Mouse (Mus musculus) lung, adult 18-20 months (tissue): ENCODE data around the gene Plin5.

Experiments
- DNase-seq, 2 experiments: peaks; one replicate each; pipeline ENCODE4 v3.0.0; 2022; ENCODE audit warnings: mixed read lengths in 2 of 2

The Plin5 gene

GRCm38 (mm10) chr17:56132661-56133060 lies 15.3 kb upstream of the Plin5 start:
- DNase-seq, result peak; percentile 63 to 72

GRCm38 (mm10) chr17:56131814-56132213 lies 14.4 kb upstream of the Plin5 start:
- DNase-seq, result peak; percentile 50 to 67

DNA sequence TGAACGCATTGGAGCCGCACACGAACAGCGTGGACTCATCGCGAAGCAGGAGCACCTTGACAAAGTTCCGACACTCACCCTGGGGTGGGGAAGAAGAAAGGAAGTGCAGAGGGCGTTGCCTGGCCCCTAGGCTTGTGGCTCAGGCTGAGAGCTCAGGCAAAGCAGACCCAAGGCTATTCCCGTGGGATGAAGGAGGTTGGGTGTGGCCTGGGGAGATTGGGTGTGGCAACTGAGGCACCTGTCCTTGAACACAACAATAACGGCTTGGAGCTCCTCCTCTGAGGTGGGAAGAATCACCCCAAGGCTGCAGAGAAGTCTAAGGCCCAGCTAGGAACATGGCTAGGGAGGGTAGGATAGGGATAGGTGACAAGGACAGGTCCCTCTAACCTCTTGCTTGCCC lies 13.7 kb upstream of the Plin5 start:
- DNase-seq, result no peak

GRCm38 (mm10) chr17:56128246-56128645 lies 10.8 kb upstream of the Plin5 start:
- no peak for DNase-seq

DNA sequence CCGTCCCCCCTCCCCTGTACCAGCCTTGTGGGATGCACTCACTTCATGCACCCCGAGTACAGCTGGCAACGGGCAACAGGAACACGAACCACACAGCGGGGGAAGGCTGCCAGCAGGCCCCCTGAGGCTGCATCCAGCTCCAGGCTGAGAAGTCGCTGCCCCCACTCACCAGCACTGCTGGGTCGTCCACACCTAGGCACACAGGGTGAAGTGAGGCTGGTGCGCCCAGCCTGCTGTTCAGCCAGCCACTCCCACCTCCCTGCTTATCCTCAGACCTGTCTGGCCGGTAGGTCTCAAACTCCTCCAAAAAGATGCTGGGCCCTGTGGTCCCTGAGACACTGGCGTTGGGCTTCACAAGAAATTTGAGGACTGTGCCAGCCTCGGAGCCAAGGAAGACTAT lies 8.8 kb upstream of the Plin5 start:
- no peak for DNase-seq

- DNase-seq, result no peak
Observed at GRCm38 (mm10) chr17:56125276-56125630, 7.9 kb upstream of the Plin5 start.

DNA sequence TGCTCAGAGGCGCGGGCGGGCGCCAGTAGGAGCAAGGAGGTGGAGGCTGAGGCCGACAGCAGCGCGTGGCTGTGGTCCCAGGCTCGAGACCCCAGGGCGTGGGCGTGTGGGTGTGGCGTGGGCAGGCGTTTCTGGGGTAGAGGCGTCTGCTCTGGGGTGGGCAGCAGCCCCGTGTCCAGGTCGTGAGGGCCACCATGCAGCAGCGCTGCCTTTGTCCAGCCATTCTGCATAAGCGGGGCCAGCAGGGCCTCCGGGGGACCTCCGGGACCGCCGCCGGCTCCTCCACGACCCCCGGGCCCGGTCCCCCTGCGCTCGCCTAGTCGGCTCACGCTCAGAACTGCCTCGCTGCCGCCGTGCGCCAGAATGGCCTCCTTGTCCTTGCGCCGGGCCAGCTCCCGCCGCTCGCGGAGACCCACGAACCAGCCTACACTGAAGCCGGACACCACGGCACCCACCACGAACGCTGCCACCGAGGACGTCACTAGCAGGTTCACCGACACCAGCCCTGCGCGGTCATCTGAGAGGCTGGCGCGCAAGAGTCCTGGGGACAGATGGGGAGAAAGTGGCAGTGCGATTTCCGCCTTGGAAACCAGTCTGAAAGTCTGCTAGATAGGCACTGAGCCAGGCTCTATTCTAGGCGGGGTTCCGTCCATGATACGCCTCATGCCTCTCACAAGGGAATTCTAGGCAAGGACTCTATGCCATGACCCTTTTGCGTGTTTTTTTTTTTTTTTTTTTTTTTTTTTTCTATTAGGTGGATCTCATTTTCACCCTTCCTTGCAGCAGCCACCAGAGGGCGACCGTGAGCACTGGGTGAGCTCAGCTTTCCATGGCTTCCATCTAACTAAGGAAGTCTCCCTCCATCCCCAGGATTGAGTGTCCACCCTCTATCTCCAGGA lies 7.2 kb upstream of the Plin5 start:
- DNase-seq, result peak; percentile 40 to 44

DNA sequence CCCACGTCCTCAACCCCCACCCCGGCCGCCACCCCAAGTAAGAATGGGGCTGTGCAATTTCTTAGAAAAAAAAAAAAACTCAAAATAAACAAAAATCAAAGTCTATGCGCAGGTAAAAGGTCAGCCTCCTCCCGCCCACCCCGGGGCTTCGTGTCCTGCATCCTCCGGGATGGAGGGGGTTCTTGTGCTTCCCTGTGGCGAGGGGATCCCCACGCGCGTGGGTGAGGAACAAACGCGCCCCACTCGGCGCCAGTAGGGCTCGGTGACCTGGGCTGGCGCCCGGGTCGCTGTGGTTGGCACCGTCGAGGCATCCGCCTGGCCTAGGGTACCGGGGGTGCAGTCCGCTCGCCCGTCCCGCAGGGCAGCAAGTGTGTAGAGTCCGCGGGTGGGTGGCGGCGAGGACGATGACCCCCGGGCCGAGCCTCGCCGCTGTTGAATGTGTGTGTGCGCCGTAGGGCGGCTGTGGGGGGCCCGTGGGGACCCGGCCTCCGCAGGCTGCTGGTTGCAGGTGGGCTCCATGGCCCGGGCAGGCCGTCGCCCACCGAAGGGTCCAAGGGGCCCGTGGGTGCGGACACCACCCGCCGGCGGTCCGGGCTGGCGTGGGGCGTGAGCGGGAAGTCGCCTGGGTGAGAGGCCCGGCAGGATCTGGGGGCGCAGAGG lies 6.4 kb upstream of the Plin5 start:
- no peak for DNase-seq

- no peak for DNase-seq
Observed at GRCm38 (mm10) chr17:56123161-56123560, 5.8 kb upstream of the Plin5 start.

- peak; percentile 66 to 69 for DNase-seq
Observed at GRCm38 (mm10) chr17:56121826-56122225, 4.4 kb upstream of the Plin5 start, which contains the start of gene Lrg1. Lrg1 (minus strand) TSS chr17:56122001.

GRCm38 (mm10) chr17:56119981-56120880 lies 2.8 kb upstream of the Plin5 start:
- DNase-seq, result peak; percentile 59 to 73

DNA sequence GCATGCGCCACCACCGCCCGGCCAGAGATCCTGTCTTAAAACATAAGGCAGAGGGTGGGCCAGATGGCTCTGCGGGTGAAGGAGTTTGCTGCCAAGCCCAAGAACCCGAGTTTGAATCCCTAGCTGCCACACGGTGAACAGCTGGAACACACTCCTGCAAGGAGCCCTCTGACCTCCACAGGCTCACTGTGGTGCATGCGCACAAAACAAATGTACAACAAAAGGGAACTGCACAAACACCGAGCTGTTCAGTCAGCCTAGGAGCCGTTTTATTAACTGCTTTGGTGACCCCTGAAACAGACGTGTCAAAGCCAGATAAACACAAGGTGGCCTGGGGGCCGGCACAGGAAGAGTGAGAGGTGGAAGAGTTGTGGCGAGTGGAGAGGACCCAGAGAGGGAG lies 2.0 kb upstream of the Plin5 start:
- no peak for DNase-seq

- no peak for DNase-seq
Observed at GRCm38 (mm10) chr17:56116193-56116592, 1.2 kb downstream of the Plin5 start.

DNA sequence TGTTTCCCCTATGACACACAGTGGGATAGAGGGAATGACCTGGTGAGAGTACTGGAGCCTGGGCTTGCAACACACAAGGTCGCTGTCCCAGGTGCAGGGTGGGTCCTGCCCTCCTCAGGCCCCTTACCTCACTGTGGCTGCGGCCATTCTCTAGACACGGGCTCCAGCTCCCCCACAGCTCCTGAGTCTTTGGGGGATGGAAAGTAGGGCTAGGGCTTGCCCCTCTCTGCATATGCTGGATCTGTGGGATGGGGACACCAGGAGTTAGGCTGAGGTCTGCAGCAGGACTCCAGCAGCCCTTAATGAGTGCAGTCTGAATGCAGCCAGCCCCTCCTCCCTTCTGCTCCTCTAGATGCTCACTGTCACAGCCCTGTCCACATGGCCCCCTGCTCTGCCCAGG lies 4.7 kb downstream of the Plin5 start:
- no peak for DNase-seq

- peak; percentile 34 to 69 for DNase-seq
Observed at GRCm38 (mm10) chr17:56111864-56112263, 5.5 kb downstream of the Plin5 start.

GRCm38 (mm10) chr17:56111021-56111420 lies 6.4 kb downstream of the Plin5 start:
- DNase-seq, result no peak

DNA sequence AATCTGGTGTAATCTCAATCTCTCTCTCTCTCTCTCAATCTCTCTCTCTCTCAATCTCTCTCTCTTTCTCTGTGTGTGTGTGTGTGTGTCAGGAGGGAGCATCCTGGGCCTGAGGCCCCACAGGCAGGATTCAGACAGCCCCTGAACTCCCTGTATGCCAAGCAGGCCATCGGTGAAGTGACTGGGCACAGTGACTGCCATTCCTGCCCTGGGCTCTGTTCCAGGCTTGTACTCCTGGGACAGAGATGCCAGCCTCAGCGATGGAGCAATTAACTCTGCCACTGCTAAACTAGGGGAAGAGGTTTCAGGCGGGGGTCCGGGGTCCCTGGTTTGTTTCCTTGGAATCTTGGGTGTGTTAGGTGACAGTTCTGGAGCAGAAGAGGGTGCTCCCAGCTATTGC lies 6.8 kb downstream of the Plin5 start:
- no peak for DNase-seq

- DNase-seq, result no peak
Observed at GRCm38 (mm10) chr17:56109219-56110051, 8.0 kb downstream of the Plin5 start, which contains the start of gene Plin4. Plin4 (minus strand) TSS chr17:56109803.

DNA sequence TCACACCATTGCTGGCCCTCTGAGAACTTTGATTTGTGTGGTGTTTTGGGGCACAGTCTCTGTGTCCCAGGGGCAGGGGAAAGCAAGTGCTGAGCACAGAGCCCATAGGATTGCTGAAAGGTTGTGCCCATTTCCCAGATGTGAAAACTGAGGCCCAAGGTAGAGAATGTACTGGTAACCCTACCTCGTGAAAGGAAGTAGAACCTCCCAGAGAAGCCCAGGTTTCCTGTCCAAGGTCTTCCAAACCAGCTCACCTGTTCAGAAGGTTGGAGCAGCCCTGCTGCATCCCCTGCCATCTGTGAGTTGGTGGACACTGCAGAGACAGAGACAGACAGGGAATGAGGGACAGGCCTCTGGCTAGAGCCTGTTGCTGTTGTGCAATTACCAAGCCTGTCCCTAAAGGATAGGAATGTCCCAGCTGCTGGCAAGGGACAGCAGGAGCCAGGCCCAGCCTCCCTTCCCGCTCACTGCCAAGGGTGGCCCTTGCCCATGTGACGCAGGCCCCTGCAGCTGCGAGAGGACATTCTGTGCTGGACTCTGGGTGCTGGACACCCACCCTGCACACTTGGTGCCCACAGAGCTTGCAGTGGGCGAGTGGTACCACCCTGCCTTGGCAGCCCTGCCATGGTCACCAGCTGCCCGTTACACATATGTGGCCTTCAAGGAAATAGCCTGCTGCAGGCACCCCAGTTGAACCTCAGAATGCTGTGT lies 8.9 kb downstream of the Plin5 start:
- peak; percentile 55 to 66 for DNase-seq

DNA sequence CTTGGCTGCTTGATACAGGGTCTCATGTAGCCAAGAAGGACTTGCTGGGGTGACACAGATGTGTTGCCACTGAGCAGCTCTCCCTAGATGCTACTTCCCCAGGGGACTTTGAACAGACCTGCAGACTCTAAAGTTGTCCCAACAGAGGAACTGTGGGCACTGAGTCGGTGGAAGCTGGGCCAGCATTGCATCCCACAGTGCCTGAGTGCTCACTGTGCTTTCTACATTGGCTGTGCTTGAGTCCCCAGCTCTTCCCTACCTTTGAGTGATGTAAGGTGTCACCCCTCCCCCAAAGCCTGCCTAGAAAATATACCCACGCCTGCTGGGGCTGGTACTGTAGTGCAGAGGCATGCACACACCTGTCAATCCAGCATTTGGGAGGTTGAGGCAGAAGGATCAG lies 9.7 kb downstream of the Plin5 start:
- DNase-seq, result no peak

GRCm38 (mm10) chr17:56106981-56107380 lies 10.4 kb downstream of the Plin5 start:
- DNase-seq, result no peak
